Mouse (Mus musculus): Measurements from ENCODE around the gene Lad1. TPM values are rescaled to one million over a fixed set of nuclear protein-coding genes. Genes with fewer than 3 reads are reported as not detected.

Gene Lad1
- polyA plus RNA-seq, 1 experiment from 2014 or later = 0.65 TPM

DNA sequence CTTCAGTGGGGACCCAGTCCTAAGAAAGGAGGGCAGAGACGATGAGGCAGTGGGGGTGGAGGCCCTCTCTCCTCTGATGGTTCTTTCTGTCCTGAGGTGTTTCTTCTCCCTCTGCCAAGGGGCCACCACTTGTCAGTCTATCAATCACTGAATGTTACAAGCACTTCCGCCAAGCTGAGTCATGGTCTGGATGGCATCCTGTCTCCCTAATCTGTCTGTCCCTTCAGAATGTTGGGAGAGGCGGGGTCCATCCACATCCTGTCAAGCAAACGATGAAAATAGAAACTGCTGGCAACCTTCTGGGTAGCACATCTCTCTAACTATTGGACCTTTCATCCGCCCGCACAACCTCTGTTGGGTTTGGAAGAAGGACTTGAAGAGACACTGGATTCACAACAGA, 26.1 kb downstream of the Lad1 start:
- Histone ChIP-seq H3K27me3 (ENCODE audit: control insufficient read depth, insufficient read depth, low read length) (no peaks in the 10 kb centered on the region), H3K4me1 (replicated peaks; ENCODE audit: control insufficient read depth, insufficient read depth, low read length) (no peaks in the 10 kb centered on the region), H3K4me3 (ENCODE audit: low read depth, low read length) (no peak overlapping the region), H3K4me2 (ENCODE audit: low read depth, low read length, severe bottlenecking) (no peak overlapping the region), H3K27ac (ENCODE audit: low read depth, low read length) (no peak overlapping the region), H3K9ac (ENCODE audit: low read length) (no peak overlapping the region), H3K36me3 (ENCODE audit: control insufficient read depth, insufficient read depth, low read length) (no peaks in the 10 kb centered on the region), H3K9me3 (ENCODE audit: control insufficient read depth, low read length) (no peaks in the 10 kb centered on the region)
- WGBS = 91% methylated on average over 6 of the region's 6 CpGs
- DNase-seq (ENCODE audit: low spot score) (no peak), ATAC-seq (replicated peaks; ENCODE audit: low FRiP score) (no peak)

DNA sequence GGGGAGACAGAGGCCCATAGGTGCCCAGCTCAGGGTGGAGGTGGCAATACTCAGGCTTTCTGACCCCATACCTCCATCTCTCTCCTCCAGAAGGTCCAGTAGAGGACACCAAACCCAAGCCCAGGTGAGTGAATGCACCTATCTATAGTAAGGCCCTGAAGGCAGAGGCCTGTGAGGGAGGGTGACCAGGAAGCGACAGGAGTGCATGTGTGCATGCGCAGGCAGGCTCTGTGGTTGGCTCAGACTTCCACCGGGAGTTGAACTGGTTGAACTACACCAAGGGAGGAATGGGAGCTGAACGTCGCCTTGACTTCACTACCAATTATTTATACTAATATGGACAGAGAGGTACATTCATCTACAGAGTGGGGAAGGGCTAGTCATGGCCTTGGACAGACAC, 28.2 kb downstream of the Lad1 start:
- 72% methylated on average over 5 of the region's 5 CpGs for WGBS
- no peak overlapping the region for H3K27ac ChIP-seq (ENCODE audit: low read depth, low read length)
- ATAC-seq (replicated peaks; ENCODE audit: low FRiP score) = no peak

DNA sequence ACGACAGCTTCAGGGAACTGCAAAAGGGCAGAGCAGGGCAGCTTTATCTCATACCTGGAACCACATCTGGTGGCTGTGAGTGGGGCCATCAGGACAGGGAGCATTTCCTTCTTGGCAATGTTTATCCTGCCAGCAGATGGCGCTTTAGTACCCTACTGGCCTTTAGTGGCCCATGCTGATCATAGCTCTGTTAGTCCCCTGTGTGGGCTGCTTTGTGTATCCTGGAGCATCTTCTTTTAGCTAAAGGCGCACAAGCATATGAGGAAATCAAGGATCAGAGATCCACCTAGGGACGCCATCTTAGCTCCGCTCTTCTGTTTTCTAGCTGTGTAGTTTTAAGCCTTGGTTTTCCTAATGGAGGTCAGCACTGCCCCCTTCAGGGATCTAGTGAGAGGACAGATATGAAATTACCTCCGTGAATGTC, 28.8 kb downstream of the Lad1 start:
- Histone ChIP-seq H3K9ac (ENCODE audit: low read length) (no peak overlapping the region), H3K9me3 (ENCODE audit: control insufficient read depth, low read length) (no peaks in the 10 kb centered on the region), H3K4me3 (ENCODE audit: low read depth, low read length) (no peak overlapping the region), H3K4me2 (ENCODE audit: low read depth, low read length, severe bottlenecking) (no peak overlapping the region), H3K4me1 (replicated peaks; ENCODE audit: control insufficient read depth, insufficient read depth, low read length) (no peaks in the 10 kb centered on the region; the same call in 1 of the 2 replicates), H3K36me3 (ENCODE audit: control insufficient read depth, insufficient read depth, low read length) (no peaks in the 10 kb centered on the region), H3K27ac (ENCODE audit: low read depth, low read length) (no peak overlapping the region), H3K27me3 (ENCODE audit: control insufficient read depth, insufficient read depth, low read length) (no peaks in the 10 kb centered on the region)
- 27% methylated on average over 6 of the region's 6 CpGs for WGBS
- ATAC-seq (replicated peaks; ENCODE audit: low FRiP score) = no peak
- DNase-seq (ENCODE audit: low spot score) = peak; percentile 75

More for the DNA sequence above, 28.2 kb downstream of the Lad1 start:
- no peak overlapping the region for H3K4me3 ChIP-seq (ENCODE audit: low read depth, low read length)
- no peaks in the 10 kb centered on the region for H3K9me3 ChIP-seq (ENCODE audit: control insufficient read depth, low read length)
- no peaks in the 10 kb centered on the region; the same call in 1 of the 2 replicates for H3K4me1 ChIP-seq (replicated peaks; ENCODE audit: control insufficient read depth, insufficient read depth, low read length)
- no peak overlapping the region for H3K9ac ChIP-seq (ENCODE audit: low read length)
- DNase-seq (ENCODE audit: low spot score) = no peak
- no peaks in the 10 kb centered on the region for H3K36me3 ChIP-seq (ENCODE audit: control insufficient read depth, insufficient read depth, low read length)
- H3K4me2 ChIP-seq (ENCODE audit: low read depth, low read length, severe bottlenecking) = no peak overlapping the region
- H3K27me3 ChIP-seq (ENCODE audit: control insufficient read depth, insufficient read depth, low read length) = no peaks in the 10 kb centered on the region

- Histone ChIP-seq H3K9me3 (ENCODE audit: control insufficient read depth, low read length) (no peaks in the 10 kb centered on the region), H3K9ac (ENCODE audit: low read length) (no peak overlapping the region), H3K4me1 (replicated peaks; ENCODE audit: control insufficient read depth, insufficient read depth, low read length) (no peaks in the 10 kb centered on the region; the same call in 1 of the 2 replicates), H3K36me3 (ENCODE audit: control insufficient read depth, insufficient read depth, low read length) (no peaks in the 10 kb centered on the region), H3K4me3 (ENCODE audit: low read depth, low read length) (no peak overlapping the region), H3K4me2 (ENCODE audit: low read depth, low read length, severe bottlenecking) (no peak overlapping the region), H3K27ac (ENCODE audit: low read depth, low read length) (no peak overlapping the region), H3K27me3 (ENCODE audit: control insufficient read depth, insufficient read depth, low read length) (no peaks in the 10 kb centered on the region)
- ATAC-seq (replicated peaks; ENCODE audit: low FRiP score) (no peak), DNase-seq (ENCODE audit: low spot score) (no peak)
- 83% methylated on average over 16 of the region's 17 CpGs for WGBS
Measured at GRCm38 (mm10) chr1:135847611-135848351, 29.4 kb downstream of the Lad1 start.

DNA sequence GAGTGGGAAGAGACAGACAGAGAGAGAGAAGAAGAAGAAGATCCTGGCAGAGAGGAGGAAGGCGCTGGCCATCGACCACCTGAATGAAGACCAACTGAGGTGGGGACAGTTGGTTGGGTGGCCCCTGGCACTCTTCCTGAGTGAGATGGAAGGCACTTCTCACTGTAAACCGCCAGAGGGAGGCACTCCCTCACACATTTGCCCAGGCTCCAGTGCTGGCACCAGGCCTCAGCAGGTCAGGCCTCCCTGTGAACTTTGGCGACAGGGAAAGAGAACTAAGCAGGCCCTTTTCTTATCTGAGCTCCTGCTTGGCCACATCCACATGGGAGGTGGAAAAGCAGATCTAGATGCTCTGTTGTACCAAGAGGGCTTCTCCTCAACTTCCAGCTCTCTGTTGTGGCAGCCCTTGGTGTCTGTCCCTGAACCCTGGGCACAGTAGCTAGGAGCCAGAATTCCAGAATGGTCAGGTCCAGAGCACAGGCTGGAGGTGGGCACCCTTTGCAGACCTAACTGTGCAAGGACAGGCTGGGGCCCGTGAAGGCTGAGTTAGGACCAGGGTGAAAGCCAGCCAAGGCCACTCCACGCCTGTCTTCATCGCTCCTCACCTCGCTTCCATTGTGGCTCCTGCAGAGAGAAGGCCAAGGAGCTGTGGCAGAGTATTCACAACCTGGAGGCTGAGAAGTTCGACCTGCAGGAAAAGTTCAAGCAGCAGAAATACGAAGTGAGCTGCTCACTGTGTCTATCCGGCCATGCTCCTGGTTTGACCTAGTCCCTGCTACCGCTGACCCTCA, 32.5 kb downstream of the Lad1 start:
- 76% methylated on average over 12 of the region's 12 CpGs for WGBS
- H3K27me3 ChIP-seq (ENCODE audit: control insufficient read depth, insufficient read depth, low read length) = no peaks in the 10 kb centered on the region

GRCm38 (mm10) chr1:135852044-135852756, 33.8 kb downstream of the Lad1 start:
- Histone ChIP-seq H3K4me3 (ENCODE audit: low read depth, low read length) (no peak overlapping the region), H3K4me2 (ENCODE audit: low read depth, low read length, severe bottlenecking) (no peak overlapping the region), H3K27ac (ENCODE audit: low read depth, low read length) (no peak overlapping the region), H3K9me3 (ENCODE audit: control insufficient read depth, low read length) (no peaks in the 10 kb centered on the region), H3K27me3 (ENCODE audit: control insufficient read depth, insufficient read depth, low read length) (no peaks in the 10 kb centered on the region), H3K9ac (ENCODE audit: low read length) (no peak overlapping the region), H3K36me3 (ENCODE audit: control insufficient read depth, insufficient read depth, low read length) (no peaks in the 10 kb centered on the region), H3K4me1 (replicated peaks; ENCODE audit: control insufficient read depth, insufficient read depth, low read length) (no peaks in the 10 kb centered on the region; the same call in 1 of the 2 replicates)
- 47% methylated on average over 13 of the region's 13 CpGs for WGBS
- peak; percentile 60; the same call in 1 of the 2 replicates for ATAC-seq (replicated peaks; ENCODE audit: low FRiP score)
- DNase-seq (ENCODE audit: low spot score) = no peak

More for the DNA sequence above, 32.5 kb downstream of the Lad1 start:
- no peak overlapping the region for H3K27ac ChIP-seq (ENCODE audit: low read depth, low read length)
- ATAC-seq (replicated peaks; ENCODE audit: low FRiP score) (no peak), DNase-seq (ENCODE audit: low spot score) (no peak)
- no peaks in the 10 kb centered on the region for H3K36me3 ChIP-seq (ENCODE audit: control insufficient read depth, insufficient read depth, low read length)
- H3K9ac ChIP-seq (ENCODE audit: low read length) = no peak overlapping the region
- H3K9me3 ChIP-seq (ENCODE audit: control insufficient read depth, low read length) = no peaks in the 10 kb centered on the region
- no peak overlapping the region for H3K4me2 ChIP-seq (ENCODE audit: low read depth, low read length, severe bottlenecking)
- H3K4me3 ChIP-seq (ENCODE audit: low read depth, low read length) = no peak overlapping the region
- no peaks in the 10 kb centered on the region; the same call in 1 of the 2 replicates for H3K4me1 ChIP-seq (replicated peaks; ENCODE audit: control insufficient read depth, insufficient read depth, low read length)

GRCm38 (mm10) chr1:135853200-135853599, 34.8 kb downstream of the Lad1 start:
- H3K36me3 ChIP-seq (ENCODE audit: control insufficient read depth, insufficient read depth, low read length) = no peaks in the 10 kb centered on the region
- H3K4me2 ChIP-seq (ENCODE audit: low read depth, low read length, severe bottlenecking) = no peak overlapping the region
- 95% methylated on average over 4 of the region's 4 CpGs for WGBS
- no peak overlapping the region for H3K27ac ChIP-seq (ENCODE audit: low read depth, low read length)
- no peaks in the 10 kb centered on the region for H3K27me3 ChIP-seq (ENCODE audit: control insufficient read depth, insufficient read depth, low read length)
- H3K4me1 ChIP-seq (replicated peaks; ENCODE audit: control insufficient read depth, insufficient read depth, low read length) = no peaks in the 10 kb centered on the region; the same call in 1 of the 2 replicates
- no peak overlapping the region for H3K9ac ChIP-seq (ENCODE audit: low read length)
- no peak for ATAC-seq (replicated peaks; ENCODE audit: low FRiP score)
- no peak for DNase-seq (ENCODE audit: low spot score)
- H3K9me3 ChIP-seq (ENCODE audit: control insufficient read depth, low read length) = no peaks in the 10 kb centered on the region
- no peak overlapping the region for H3K4me3 ChIP-seq (ENCODE audit: low read depth, low read length)

DNA sequence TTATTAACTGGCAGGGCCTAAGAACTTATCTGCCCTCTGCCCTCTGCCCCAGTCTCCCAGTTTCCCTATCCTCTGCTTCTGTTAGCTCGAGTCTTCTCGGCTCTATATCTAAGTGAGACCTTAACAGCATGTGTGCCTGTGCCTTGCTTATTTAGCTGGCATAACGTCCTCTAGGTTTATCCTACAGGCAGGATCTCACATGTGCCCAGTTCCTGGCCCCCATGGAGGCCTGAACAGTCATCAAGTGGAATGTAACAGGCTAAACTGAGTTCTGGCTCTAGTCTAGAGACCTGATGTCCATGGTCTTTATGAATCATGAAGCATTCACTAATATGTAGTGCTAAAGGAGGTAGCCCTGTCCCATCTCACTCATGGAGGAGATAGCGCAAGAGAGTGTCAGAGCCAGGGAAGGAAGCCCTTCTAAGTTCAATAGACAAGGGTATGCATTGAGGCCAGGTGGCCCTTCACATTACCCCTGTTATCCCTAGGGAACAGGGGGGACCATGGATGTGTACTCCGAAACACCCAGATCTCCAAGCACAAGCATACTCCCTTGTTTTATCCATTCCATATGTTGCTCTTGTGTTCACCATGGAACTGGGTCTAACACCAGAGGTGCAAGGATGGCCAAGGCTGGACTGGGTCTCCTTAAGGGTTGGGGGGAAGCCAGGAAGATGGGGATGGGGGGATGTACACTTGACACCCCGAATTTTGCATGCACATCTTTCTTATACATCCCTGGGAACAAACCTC, 36.4 kb downstream of the Lad1 start:
- WGBS = 94% methylated on average over 6 of the region's 6 CpGs
- Histone ChIP-seq H3K27ac (ENCODE audit: low read depth, low read length) (no peak overlapping the region), H3K4me2 (ENCODE audit: low read depth, low read length, severe bottlenecking) (no peak overlapping the region), H3K9ac (ENCODE audit: low read length) (no peak overlapping the region), H3K27me3 (ENCODE audit: control insufficient read depth, insufficient read depth, low read length) (no peaks in the 10 kb centered on the region), H3K9me3 (ENCODE audit: control insufficient read depth, low read length) (no peaks in the 10 kb centered on the region), H3K4me1 (replicated peaks; ENCODE audit: control insufficient read depth, insufficient read depth, low read length) (no peaks in the 10 kb centered on the region; the same call in 1 of the 2 replicates), H3K4me3 (ENCODE audit: low read depth, low read length) (no peak overlapping the region), H3K36me3 (ENCODE audit: control insufficient read depth, insufficient read depth, low read length) (no peaks in the 10 kb centered on the region)
- DNase-seq (ENCODE audit: low spot score) = no peak
- no peak for ATAC-seq (replicated peaks; ENCODE audit: low FRiP score)

Measured in forebrain, embryonic 11.5 days (tissue).